Mouse (Mus musculus): ENCODE measurements at regions not wholly inside any gene's neighbourhood (a gene's known extent, or its start where the extent isn't known, plus 50 kb on each side); places are given as distances from the start of the nearest gene placed in this dataset.

GRCm38 (mm10) chr2:12026220-12026619 lies 248.5 kb downstream of the Ankrd16 start:
- no peaks in the 10 kb centered on the region for H3K36me3 ChIP-seq (ENCODE audit: control insufficient read depth, insufficient read depth)
- H3K4me2 ChIP-seq (replicated peaks; ENCODE audit: low read depth): no peak overlapping the region
- WGBS: 73% methylated on average over 1 of the region's 1 CpGs
- peak; percentile 3; the same call in 1 of the 2 replicates for TF ChIP-seq CTCF (IDR thresholded peaks at IDR 0.05; ENCODE audit: low read depth)
- no peaks in the 10 kb centered on the region for H3K4me1 ChIP-seq (replicated peaks; ENCODE audit: control insufficient read depth, insufficient read depth, low read length)
- no peak overlapping the region for H3K27ac ChIP-seq (ENCODE audit: low read depth, low read length)
- no peak overlapping the region for H3K4me3 ChIP-seq (ENCODE audit: low read depth, low read length)
- no peaks in the 10 kb centered on the region for H3K9me3 ChIP-seq (ENCODE audit: control insufficient read depth)
- H3K27me3 ChIP-seq (replicated peaks; ENCODE audit: control insufficient read depth, insufficient read depth, low read length): no peaks in the 10 kb centered on the region
- ATAC-seq: no peak
- H3K9ac ChIP-seq (ENCODE audit: low read depth, low read length): no peak overlapping the region

GRCm38 (mm10) chr2:12033518-12034322 lies 256.0 kb downstream of the Ankrd16 start:
- ATAC-seq: no peak
- 0 out of 2 replicates have a peak overlapping the region, but pooled peaks have one; percentile 35 for H3K27ac ChIP-seq (ENCODE audit: low read depth, low read length)
- no peaks in the 10 kb centered on the region for H3K36me3 ChIP-seq (ENCODE audit: control insufficient read depth, insufficient read depth)
- WGBS: 57% methylated on average over 11 of the region's 11 CpGs
- H3K4me3 ChIP-seq (ENCODE audit: low read depth, low read length): no peak overlapping the region
- H3K9ac ChIP-seq (ENCODE audit: low read depth, low read length): no peak overlapping the region
- no peak for TF ChIP-seq CTCF (IDR thresholded peaks at IDR 0.05; ENCODE audit: low read depth)
- no peaks in the 10 kb centered on the region for H3K4me1 ChIP-seq (replicated peaks; ENCODE audit: control insufficient read depth, insufficient read depth, low read length)
- H3K9me3 ChIP-seq (ENCODE audit: control insufficient read depth): no peaks in the 10 kb centered on the region
- no peaks in the 10 kb centered on the region for H3K27me3 ChIP-seq (replicated peaks; ENCODE audit: control insufficient read depth, insufficient read depth, low read length)
- H3K4me2 ChIP-seq (replicated peaks; ENCODE audit: low read depth): 0 out of 2 replicates have a peak overlapping the region, but pooled peaks have one; percentile 21

- H3K4me1 ChIP-seq (replicated peaks; ENCODE audit: control insufficient read depth, insufficient read depth, low read length): no peaks in the 10 kb centered on the region
- H3K27ac ChIP-seq (ENCODE audit: low read depth, low read length): no peak overlapping the region
- 0 out of 2 replicates have a peak overlapping the region, but pooled peaks have one; percentile 14 for H3K4me2 ChIP-seq (replicated peaks; ENCODE audit: low read depth)
- H3K36me3 ChIP-seq (ENCODE audit: control insufficient read depth, insufficient read depth): no peaks in the 10 kb centered on the region
- 55% methylated on average over 8 of the region's 8 CpGs for WGBS
- no peak for TF ChIP-seq CTCF (IDR thresholded peaks at IDR 0.05; ENCODE audit: low read depth)
- H3K4me3 ChIP-seq (ENCODE audit: low read depth, low read length): no peak overlapping the region
- no peaks in the 10 kb centered on the region for H3K9me3 ChIP-seq (ENCODE audit: control insufficient read depth)
- no peak for ATAC-seq
- no peak overlapping the region for H3K9ac ChIP-seq (ENCODE audit: low read depth, low read length)
- no peaks in the 10 kb centered on the region for H3K27me3 ChIP-seq (replicated peaks; ENCODE audit: control insufficient read depth, insufficient read depth, low read length)
These were observed 256.6 kb downstream of the Ankrd16 start for GRCm38 (mm10) chr2:12034323-12034585.

GRCm38 (mm10) chr2:12049386-12049785 lies 252.3 kb downstream of the Itga8 start:
- no peak for ATAC-seq
- no peaks in the 10 kb centered on the region for H3K4me1 ChIP-seq (replicated peaks; ENCODE audit: control insufficient read depth, insufficient read depth, low read length)
- no peak overlapping the region for H3K27ac ChIP-seq (ENCODE audit: low read depth, low read length)
- no peaks in the 10 kb centered on the region for H3K27me3 ChIP-seq (replicated peaks; ENCODE audit: control insufficient read depth, insufficient read depth, low read length)
- no peaks in the 10 kb centered on the region for H3K9me3 ChIP-seq (ENCODE audit: control insufficient read depth)
- H3K4me3 ChIP-seq (ENCODE audit: low read depth, low read length): no peak overlapping the region
- 76% methylated on average over 7 of the region's 7 CpGs for WGBS
- H3K4me2 ChIP-seq (replicated peaks; ENCODE audit: low read depth): no peak overlapping the region
- H3K9ac ChIP-seq (ENCODE audit: low read depth, low read length): no peak overlapping the region
- no peaks in the 10 kb centered on the region for H3K36me3 ChIP-seq (ENCODE audit: control insufficient read depth, insufficient read depth)
- no peak for TF ChIP-seq CTCF (IDR thresholded peaks at IDR 0.05; ENCODE audit: low read depth)

GRCm38 (mm10) chr2:12049972-12050371 lies 251.8 kb downstream of the Itga8 start:
- no peak overlapping the region for H3K9ac ChIP-seq (ENCODE audit: low read depth, low read length)
- no peaks in the 10 kb centered on the region for H3K9me3 ChIP-seq (ENCODE audit: control insufficient read depth)
- H3K36me3 ChIP-seq (ENCODE audit: control insufficient read depth, insufficient read depth): no peaks in the 10 kb centered on the region
- H3K4me2 ChIP-seq (replicated peaks; ENCODE audit: low read depth): no peak overlapping the region
- H3K27me3 ChIP-seq (replicated peaks; ENCODE audit: control insufficient read depth, insufficient read depth, low read length): no peaks in the 10 kb centered on the region
- TF ChIP-seq CTCF (IDR thresholded peaks at IDR 0.05; ENCODE audit: low read depth): peak; percentile 58
- no peaks in the 10 kb centered on the region for H3K4me1 ChIP-seq (replicated peaks; ENCODE audit: control insufficient read depth, insufficient read depth, low read length)
- no peak overlapping the region for H3K4me3 ChIP-seq (ENCODE audit: low read depth, low read length)
- H3K27ac ChIP-seq (ENCODE audit: low read depth, low read length): no peak overlapping the region
- ATAC-seq: no peak

- no peak for TF ChIP-seq CTCF (IDR thresholded peaks at IDR 0.05; ENCODE audit: low read depth)
- no peak overlapping the region for H3K9ac ChIP-seq (ENCODE audit: low read depth, low read length)
- H3K4me3 ChIP-seq (ENCODE audit: low read depth, low read length): no peak overlapping the region
- H3K4me2 ChIP-seq (replicated peaks; ENCODE audit: low read depth): no peak overlapping the region
- WGBS: 56% methylated on average over 8 of the region's 8 CpGs
- no peaks in the 10 kb centered on the region for H3K36me3 ChIP-seq (ENCODE audit: control insufficient read depth, insufficient read depth)
- no peaks in the 10 kb centered on the region for H3K27me3 ChIP-seq (replicated peaks; ENCODE audit: control insufficient read depth, insufficient read depth, low read length)
- H3K4me1 ChIP-seq (replicated peaks; ENCODE audit: control insufficient read depth, insufficient read depth, low read length): no peaks in the 10 kb centered on the region
- no peaks in the 10 kb centered on the region for H3K9me3 ChIP-seq (ENCODE audit: control insufficient read depth)
- no peak overlapping the region for H3K27ac ChIP-seq (ENCODE audit: low read depth, low read length)
- ATAC-seq: no peak
These were observed 248.1 kb downstream of the Itga8 start for GRCm38 (mm10) chr2:12053404-12054164.

All from intestine, postnatal 0 days (tissue).